In the genomic region with DNA sequence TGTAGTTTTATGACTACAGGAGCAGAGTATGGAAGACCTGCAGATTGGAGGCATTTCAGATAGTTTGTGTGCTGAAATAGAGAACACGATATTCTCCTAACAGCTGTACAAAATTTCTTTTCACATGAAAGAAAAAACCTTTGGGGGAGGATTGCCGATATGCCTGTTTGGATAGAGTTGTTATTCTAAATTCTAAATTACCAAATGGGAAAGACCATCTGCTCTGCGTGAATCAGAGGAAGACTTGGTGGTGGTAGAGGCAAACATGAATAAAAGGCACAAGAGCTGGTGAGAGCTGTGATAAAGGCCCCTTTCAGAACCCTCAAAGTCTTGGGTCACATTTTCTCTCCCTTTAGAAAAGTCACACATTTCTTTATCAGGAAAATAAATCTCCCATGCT, we compare ENCODE assay signal across 15 mouse cellular contexts.
"Had no signal": no experiment of that assay in that cellular context is flagged by ENCODE, and none has a peak within 500 bp of the region (broad histone marks: within the 10 kb centered on the region; RNA-seq: fewer than 3 reads in every experiment).

No protein-coding gene starts in this region.

- DNase-seq: kidney, adult 8-10 months; kidney, postnatal 36 days; lung, postnatal 14 days; right cerebral cortex, postnatal 25 days; thymus, adult 2 months; thymus, postnatal 25 days had no signal

- H3K4me1 ChIP-seq: limb, embryonic 15.5 days; liver, embryonic 12.5 days; megakaryocyte, embryonic 14.5 days; midbrain, embryonic 15.5 days; neural tube, embryonic 13.5 days had no signal

- H3K36me3 ChIP-seq: limb, embryonic 15.5 days; liver, embryonic 12.5 days; lung, embryonic 15.5 days; midbrain, embryonic 15.5 days; neural tube, embryonic 13.5 days had no signal

- H3K9me3 ChIP-seq: limb, embryonic 15.5 days; liver, embryonic 12.5 days; lung, embryonic 15.5 days; megakaryocyte, embryonic 14.5 days; midbrain, embryonic 15.5 days; neural tube, embryonic 13.5 days had no signal

- H3K4me3 ChIP-seq: limb, embryonic 15.5 days; liver, embryonic 12.5 days; lung, embryonic 15.5 days; megakaryocyte, embryonic 14.5 days; midbrain, embryonic 15.5 days; neural tube, embryonic 13.5 days had no signal

- H3K9ac ChIP-seq: limb, embryonic 15.5 days; liver, embryonic 12.5 days; lung, embryonic 15.5 days; midbrain, embryonic 15.5 days; neural tube, embryonic 13.5 days had no signal

- ATAC-seq: intestine, embryonic 16.5 days; liver, embryonic 12.5 days; midbrain, embryonic 15.5 days had no signal

- H3K4me2 ChIP-seq: limb, embryonic 15.5 days; liver, embryonic 12.5 days; lung, embryonic 15.5 days; midbrain, embryonic 11.5 days; midbrain, embryonic 15.5 days; neural tube, embryonic 13.5 days had no signal

- H3K27me3 ChIP-seq: limb, embryonic 15.5 days; liver, embryonic 12.5 days; lung, embryonic 15.5 days; megakaryocyte, embryonic 14.5 days; midbrain, embryonic 15.5 days; neural tube, embryonic 13.5 days had no signal

- H3K27ac ChIP-seq: limb, embryonic 15.5 days; liver, embryonic 12.5 days; lung, embryonic 15.5 days; macrophage; midbrain, embryonic 15.5 days; neural tube, embryonic 13.5 days had no signal
